Mouse (Mus musculus) stomach, embryonic 16.5 days (tissue): Measurements from ENCODE around the gene Mcm6. TPM values are rescaled to one million over a fixed set of nuclear protein-coding genes. Genes with fewer than 3 reads are reported as not detected.

Source experiments
- ATAC-seq: fragments of 200-750 bp; cut with Nextera tagmentation; 2 replicates; pipeline ENCODE4 v1.8.0; 2017; ENCODE audit warnings: moderate number of reproducible peaks, moderate TSS enrichment; ENCODE audit not compliant: insufficient read depth, low FRiP score
- H3K27ac ChIP-seq: fragments of 300-500 bp; sonication (generic); 2 replicates; pipeline ENCODE4 v1.5.1; 2014; ENCODE audit warnings: low read length
- H3K27me3 ChIP-seq: fragments of 300-500 bp; sonication (generic); 2 replicates; pipeline ENCODE4 v1.6.1; 2014; ENCODE audit warnings: low read length, control low read depth, mixed read lengths; ENCODE audit not compliant: control insufficient read depth, insufficient read depth
- H3K36me3 ChIP-seq: fragments of 300-500 bp; sonication (generic); 2 replicates; pipeline ENCODE4 v1.6.1; 2014; ENCODE audit warnings: low read length; ENCODE audit not compliant: control insufficient read depth, insufficient read depth
- H3K4me1 ChIP-seq: fragments of 300-500 bp; sonication (generic); 2 replicates; pipeline ENCODE4 v1.6.1; 2014; ENCODE audit warnings: low read length, control low read depth, mixed read lengths; ENCODE audit not compliant: control insufficient read depth, insufficient read depth
- H3K4me2 ChIP-seq: fragments of 300-500 bp; sonication (generic); 2 replicates; pipeline ENCODE4 v1.6.1; 2014; ENCODE audit warnings: low read depth, low read length, mixed read lengths
- H3K4me3 ChIP-seq: fragments of 300-500 bp; sonication (generic); replicated peaks from 2 replicates; pipeline ENCODE4 v1.5.1; 2014; ENCODE audit warnings: mild to moderate bottlenecking, low read length
- H3K9ac ChIP-seq: fragments of 300-500 bp; sonication (generic); 2 replicates; pipeline ENCODE4 v1.6.1; 2014; ENCODE audit warnings: low read length
- H3K9me3 ChIP-seq: fragments of 300-500 bp; sonication (generic); replicated peaks from 2 replicates; pipeline ENCODE4 v1.6.1; 2016; ENCODE audit warnings: low read length, control low read depth; ENCODE audit not compliant: control insufficient read depth
- WGBS: fragments of 180-500 bp; shearing (Covaris S2); extraction: QIAGEN DNeasy Blood & Tissue Kit; methylation state at CpG from one replicate; pipeline ENCODE4 v1.1.7; 2014; 5-methylcytosine and 5-hydroxymethylcytosine counted together
- polyA plus RNA-seq: library from polyadenylated mRNA; unstranded; fragments of >200 nt; fragmentation: Nextera tagmentation; extraction: Ambion mirVana; gene quantifications from 2 replicates; pipeline ENCODE4 v1.2.1, GENCODE M21; 2015

Mcm6 gene
- polyA plus RNA-seq, 1 experiment from 2014 or later: 200 TPM

GRCm38 (mm10) chr1:128284157-128284690 lies 75.2 kb downstream of the Mcm6 start:
- H3K4me2 ChIP-seq: no peak overlapping the region
- H3K36me3 ChIP-seq: peaks cover 12% of the 10 kb centered on the region; the same call in 1 of the 2 replicates
- H3K9me3 ChIP-seq: no peaks in the 10 kb centered on the region
- H3K4me1 ChIP-seq: no peaks in the 10 kb centered on the region
- no peak overlapping the region for H3K9ac ChIP-seq
- 83% methylated on average over 8 of the region's 8 CpGs for WGBS
- H3K27me3 ChIP-seq: no peaks in the 10 kb centered on the region
- ATAC-seq: no peak
- no peak overlapping the region for H3K27ac ChIP-seq
- no peak overlapping the region for H3K4me3 ChIP-seq

- Histone ChIP-seq H3K27ac (no peak overlapping the region), H3K4me2 (no peak overlapping the region), H3K4me3 (no peak overlapping the region), H3K4me1 (no peaks in the 10 kb centered on the region), H3K9ac (no peak overlapping the region), H3K36me3 (peaks cover 19% of the 10 kb centered on the region), H3K9me3 (no peaks in the 10 kb centered on the region), H3K27me3 (no peaks in the 10 kb centered on the region)
- no peak for ATAC-seq
- 95% methylated on average over 3 of the region's 3 CpGs for WGBS
Measured at GRCm38 (mm10) chr1:128282924-128283323, 76.5 kb downstream of the Mcm6 start.

- Histone ChIP-seq H3K9ac (no peak overlapping the region), H3K9me3 (no peaks in the 10 kb centered on the region), H3K4me3 (no peak overlapping the region), H3K4me2 (no peak overlapping the region), H3K36me3 (peaks cover 24% of the 10 kb centered on the region), H3K4me1 (no peaks in the 10 kb centered on the region), H3K27ac (no peak overlapping the region), H3K27me3 (no peaks in the 10 kb centered on the region)
- ATAC-seq: no peak
- 95% methylated on average over 3 of the region's 3 CpGs for WGBS
Measured at GRCm38 (mm10) chr1:128281753-128282152, 77.7 kb downstream of the Mcm6 start.

Other genes starting within 250 kb of the Mcm6 start
- gene Ubxn4, start 115.7 kb downstream of the Mcm6 start, polyA plus RNA-seq: 61.2 and 61.3 TPM in 2 replicates
- 8.0 TPM in 2 replicates for gene Lct, start 31.3 kb downstream of the Mcm6 start, polyA plus RNA-seq
- gene Dars, start 57.7 kb upstream of the Mcm6 start, polyA plus RNA-seq: 156 and 178 TPM in 2 replicates
- 6.1 and 7.6 TPM in 2 replicates for gene Cxcr4, start 232.6 kb upstream of the Mcm6 start, polyA plus RNA-seq